Mouse (Mus musculus) liver, embryonic 14 days (tissue): ENCODE measurements around the gene Smco3. TPM values are rescaled to one million over a fixed set of nuclear protein-coding genes. Genes with fewer than 3 reads are reported as not detected.

Experiments
- polyA plus RNA-seq: library from polyadenylated mRNA; depleted of rRNA; stranded (reverse); fragments of >200 nt; gene quantifications from 2 replicates; pipeline ENCODE4 v1.2.3, GENCODE M21; 2012; rRNA removed

The Smco3 gene
- 0.07 and 0.10 TPM in 2 replicates for polyA plus RNA-seq

DNA sequence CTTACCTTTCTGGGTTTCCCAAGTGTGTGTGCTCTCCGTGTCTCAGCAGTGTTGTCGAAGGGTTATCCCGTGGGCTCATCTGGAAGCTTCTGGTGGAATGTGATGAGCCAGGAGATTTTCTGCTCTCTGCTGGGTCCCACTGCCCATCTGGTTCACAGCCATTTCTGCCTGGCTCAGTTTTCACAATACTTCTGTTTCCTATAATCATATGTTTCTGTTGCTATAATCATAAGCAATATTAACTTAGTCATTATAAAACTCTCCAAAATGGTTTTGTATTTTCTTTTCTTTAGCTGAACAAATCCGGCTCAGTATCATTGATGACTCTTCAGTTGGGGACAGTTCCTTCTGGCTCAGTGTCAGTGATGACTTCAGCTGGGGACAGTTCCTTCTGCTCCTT is at the start of gene Smco3:
TSS of gene Smco3 (minus strand) at position 101 of the 400 bp plus-strand sequence.

GRCm38 (mm10) chr6:136875670-136876069 is 40.4 kb upstream of the Smco3 start, which contains the start of gene Mgp:
TSS of gene Mgp (minus strand) at chr6:136875823.

DNA sequence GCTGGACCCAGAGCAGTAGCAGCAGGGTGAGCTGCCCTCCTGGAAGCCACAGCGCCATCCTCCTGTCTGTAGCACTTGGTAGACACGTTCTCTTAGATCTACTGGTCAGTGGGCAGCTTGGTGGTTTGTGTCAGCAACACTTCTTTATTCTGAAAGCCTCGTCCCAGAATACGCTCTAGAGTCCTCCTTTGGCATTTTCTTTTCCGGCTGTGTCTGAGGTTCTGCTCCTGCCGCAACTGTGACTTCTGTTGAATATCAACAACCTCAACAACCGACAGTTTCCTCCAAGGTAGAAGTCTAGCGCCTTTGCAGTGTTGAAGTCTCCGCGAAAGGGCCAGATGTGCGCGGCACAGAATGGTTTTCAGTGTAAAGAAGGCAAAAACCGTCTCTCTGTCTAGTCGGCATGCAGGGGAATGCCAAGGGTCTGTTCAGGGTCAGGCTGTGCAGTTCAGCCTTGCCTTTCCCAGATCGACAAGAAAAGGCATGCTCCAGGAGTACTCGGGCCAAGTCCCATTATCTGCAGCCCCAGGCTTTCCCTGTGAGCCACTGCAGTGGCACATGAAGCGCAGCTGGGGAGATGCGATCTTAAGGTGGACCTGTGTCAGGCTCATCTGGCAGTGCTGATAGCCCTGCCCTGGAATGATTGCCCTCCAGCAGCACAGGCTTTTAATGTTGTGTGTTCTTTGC is 22.1 kb upstream of the Smco3 start, which contains the start of gene Art4:
TSS of gene Art4 (minus strand) at position 548 of the 687 bp plus-strand sequence.

DNA sequence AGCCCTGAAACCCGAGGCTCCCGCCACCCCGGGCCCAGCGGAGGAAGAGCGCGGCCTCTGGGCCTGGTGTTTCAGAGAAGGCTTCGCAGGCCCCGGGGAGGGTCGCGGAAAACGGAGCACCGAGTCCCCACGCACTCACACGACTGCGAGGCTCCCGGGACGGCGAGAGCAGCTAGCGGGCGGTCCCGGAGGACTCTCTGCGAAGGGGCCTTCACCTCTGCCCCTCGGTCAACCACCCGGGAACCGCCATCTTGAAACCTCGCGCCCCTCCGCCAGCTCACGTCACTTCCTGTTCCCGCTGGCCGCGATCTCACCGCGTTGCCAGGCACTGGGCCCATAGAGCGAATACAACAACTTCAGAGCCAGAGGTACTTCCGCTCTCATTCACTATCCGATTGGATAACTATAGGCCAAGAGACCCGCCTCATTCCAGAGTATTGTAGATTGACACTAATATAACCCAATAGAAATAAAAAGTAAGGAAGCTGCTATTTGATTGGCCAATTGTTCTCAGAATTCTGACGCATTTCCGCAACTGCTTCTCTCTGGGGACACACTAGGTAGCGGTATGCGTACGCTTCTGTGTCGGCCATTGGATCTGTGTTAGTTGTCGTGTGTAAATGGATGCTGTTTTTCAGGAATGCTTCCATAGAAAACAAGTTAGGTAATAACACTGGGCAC is 7.2 kb downstream of the Smco3 start, which contains the start of gene Wbp11:
TSS of gene Wbp11 (minus strand) at position 353 of the 681 bp plus-strand sequence.

GRCm38 (mm10) chr6:136827516-136827880 is 7.8 kb downstream of the Smco3 start, which contains the start of gene BC049715:
TSS of gene BC049715 (plus strand) at chr6:136827626.

DNA sequence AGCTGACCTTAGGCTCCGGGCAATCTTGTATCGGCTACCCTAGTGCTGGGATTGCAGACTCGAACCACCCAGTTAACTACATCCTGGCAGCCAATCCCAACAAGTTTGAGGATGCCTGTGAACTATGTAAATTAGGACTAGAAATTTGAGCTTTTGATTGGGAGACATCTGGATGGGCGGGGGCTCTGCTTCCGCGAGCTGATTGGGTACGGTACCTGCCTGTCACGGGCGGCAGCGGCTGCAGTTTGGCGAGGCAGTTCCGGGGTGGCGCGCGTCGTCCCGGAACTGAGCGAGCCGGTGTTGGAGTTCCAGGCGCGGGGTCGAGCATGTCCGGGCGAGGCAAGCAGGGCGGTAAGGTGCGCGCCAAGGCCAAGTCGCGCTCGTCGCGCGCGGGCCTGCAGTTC is 27.2 kb downstream of the Smco3 start, which contains the start of gene H2afj:
TSS of gene H2afj (plus strand) at position 231 of the 404 bp plus-strand sequence.

DNA sequence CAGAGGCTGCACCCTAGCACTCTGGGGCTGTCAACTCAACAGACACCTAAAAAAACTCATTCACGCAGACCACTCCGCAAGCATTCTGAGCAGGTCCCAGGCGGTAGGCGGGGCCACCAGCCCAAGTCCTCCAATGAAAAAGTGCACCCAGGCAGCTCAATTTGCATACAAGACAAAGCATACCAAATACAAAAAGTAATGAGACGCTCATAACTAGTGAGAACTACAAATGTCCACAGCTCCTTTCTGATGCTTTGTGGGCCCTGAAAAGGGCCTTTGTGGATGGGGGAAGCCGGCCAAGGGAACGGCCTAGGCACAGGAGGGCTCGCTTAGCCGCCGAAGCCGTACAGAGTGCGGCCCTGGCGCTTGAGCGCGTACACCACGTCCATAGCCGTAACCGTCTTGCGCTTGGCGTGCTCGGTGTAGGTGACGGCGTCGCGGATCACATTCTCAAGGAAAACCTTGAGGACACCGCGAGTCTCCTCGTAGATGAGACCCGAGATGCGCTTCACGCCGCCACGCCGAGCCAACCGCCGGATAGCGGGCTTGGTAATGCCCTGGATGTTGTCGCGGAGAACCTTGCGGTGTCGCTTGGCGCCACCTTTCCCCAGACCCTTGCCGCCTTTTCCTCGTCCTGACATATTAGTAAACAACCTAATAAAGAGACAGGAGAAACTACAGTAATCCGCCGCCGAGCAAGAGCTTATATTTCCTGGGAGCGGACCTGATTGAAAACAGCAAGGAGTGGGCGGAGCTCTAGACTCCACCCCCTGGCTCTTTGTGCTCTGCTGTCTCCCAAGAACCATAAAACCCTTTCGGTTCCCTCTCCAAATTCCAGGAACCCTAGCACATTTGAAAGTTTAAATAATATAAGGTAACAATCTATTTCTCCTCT is 31.3 kb downstream of the Smco3 start, which contains the start of gene Hist4h4:
TSS of gene Hist4h4 (minus strand) at position 677 of the 895 bp plus-strand sequence.

GRCm38 (mm10) chr6:136781377-136781986 is 53.8 kb downstream of the Smco3 start, which contains the start of gene Gucy2c:
TSS of gene Gucy2c (minus strand) at chr6:136781765.

Other genes with a start within 250 kb of the Smco3 start
- gene Plbd1, start 173.5 kb downstream of the Smco3 start, polyA plus RNA-seq, result 3.8 and 4.8 TPM in 2 replicates
- 0.08 and 0.09 TPM in 2 replicates for gene Gucy2c, start 53.7 kb downstream of the Smco3 start, polyA plus RNA-seq
- 2.3 and 2.9 TPM in 2 replicates for gene Hist4h4, start 31.0 kb downstream of the Smco3 start, polyA plus RNA-seq
- gene H2afj, start 27.2 kb downstream of the Smco3 start, polyA plus RNA-seq, result 99.2 and 99.8 TPM in 2 replicates
- gene BC049715, start 7.8 kb downstream of the Smco3 start, polyA plus RNA-seq, result 0.61 and 0.81 TPM in 2 replicates
- 38.1 and 45.9 TPM in 2 replicates for gene Wbp11, start 7.2 kb downstream of the Smco3 start, polyA plus RNA-seq
- 15.1 and 19.9 TPM in 2 replicates for gene Art4, start 22.3 kb upstream of the Smco3 start, polyA plus RNA-seq
- gene Mgp, start 40.4 kb upstream of the Smco3 start, polyA plus RNA-seq, result 0.67 and 3.9 TPM in 2 replicates
- gene Erp27, start 86.7 kb upstream of the Smco3 start, polyA plus RNA-seq, result 0.09 and 0.12 TPM in 2 replicates
- gene Pde6h, start 88.4 kb upstream of the Smco3 start, polyA plus RNA-seq, result under 0.01 and 0.07 TPM in 2 replicates
- 75.0 and 109 TPM in 2 replicates for gene Arhgdib, start 106.4 kb upstream of the Smco3 start, polyA plus RNA-seq